Mouse (Mus musculus): ENCODE results near the gene Dclk3. TPM values are rescaled to one million over a fixed set of nuclear protein-coding genes. Genes with fewer than 3 reads are reported as not detected.

The Dclk3 gene
- total and polyA plus RNA-seq, 3 experiments, result 0.23 to 0.39 (median 0.33) TPM

DNA sequence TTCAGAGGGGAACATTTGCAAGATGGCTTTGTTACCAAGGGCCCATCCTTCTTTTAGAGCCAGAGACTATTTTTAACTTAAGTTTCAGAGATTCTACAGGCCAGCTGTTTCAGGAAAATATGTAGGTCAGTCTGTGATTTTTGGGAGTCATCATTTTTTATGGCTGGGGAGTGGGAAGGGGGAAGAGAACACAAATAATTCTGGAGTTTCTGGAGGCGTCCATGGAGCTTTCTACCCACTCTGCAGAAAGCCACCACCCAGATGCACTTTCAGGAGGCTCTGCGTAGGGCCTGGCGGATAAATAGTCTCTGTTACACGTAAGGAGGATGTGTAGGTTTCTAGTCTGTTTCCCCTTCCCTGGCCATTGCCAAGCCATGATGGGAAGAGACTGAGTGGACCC, 38.8 kb upstream of the Dclk3 start:
- TF ChIP-seq EP300 (IDR thresholded peaks at IDR 0.05; ENCODE audit: insufficient read depth, low read depth, low read length), result no peak
- TF ChIP-seq CTCF (IDR thresholded peaks at IDR 0.05), result no peak
- TF ChIP-seq POLR2A (IDR thresholded peaks at IDR 0.05; ENCODE audit: insufficient read depth, low read depth, low read length), result no peak
- Histone ChIP-seq H3K27ac (no peak overlapping the region), H3K4me3 (no peak overlapping the region), H3K9ac (ENCODE audit: low read depth, low read length) (no peak overlapping the region), H3K4me1 (ENCODE audit: control insufficient read depth, insufficient read depth, low read length) (no peaks in the 10 kb centered on the region), H3K36me3 (ENCODE audit: control insufficient read depth, insufficient read depth, low read length) (no peaks in the 10 kb centered on the region), H3K79me2 (replicated peaks; ENCODE audit: control insufficient read depth, insufficient read depth, low read length) (no peaks in the 10 kb centered on the region), H3K27me3 (ENCODE audit: control insufficient read depth, insufficient read depth, low read length) (no peaks in the 10 kb centered on the region)
- no peak for DNase-seq
- 75% methylated on average over 4 of the region's 4 CpGs for WGBS
- intact Hi-C loops (cut with DNase I), result no loop called here

DNA sequence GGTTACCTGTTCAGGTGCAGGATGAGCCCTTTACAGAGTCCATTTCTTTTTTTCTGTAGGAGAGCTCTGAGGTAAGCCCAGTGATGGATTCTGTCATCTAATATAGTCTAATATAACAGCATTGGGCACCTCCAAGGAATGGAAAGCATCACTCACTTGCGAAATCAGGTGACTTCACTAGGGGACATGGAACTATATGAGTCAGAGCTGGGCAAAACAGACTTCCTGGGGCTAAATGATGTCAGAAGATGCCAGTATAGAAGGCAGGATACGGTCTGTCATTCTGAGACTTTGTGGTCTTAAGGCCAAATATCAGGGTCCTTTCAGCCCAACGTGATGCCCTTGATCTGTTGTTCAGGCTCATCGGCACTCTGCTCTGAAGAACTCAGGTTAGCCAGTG, 35.7 kb upstream of the Dclk3 start:
- no peak overlapping the region for H3K4me3 ChIP-seq
- intact Hi-C loops (cut with DNase I), result no loop called here
- no peaks in the 10 kb centered on the region for H3K4me1 ChIP-seq (ENCODE audit: control insufficient read depth, insufficient read depth, low read length)
- H3K27me3 ChIP-seq (ENCODE audit: control insufficient read depth, insufficient read depth, low read length), result no peaks in the 10 kb centered on the region
- no peaks in the 10 kb centered on the region for H3K36me3 ChIP-seq (ENCODE audit: control insufficient read depth, insufficient read depth, low read length)
- DNase-seq, result no peak
- no peak overlapping the region for H3K27ac ChIP-seq
- TF ChIP-seq CTCF (IDR thresholded peaks at IDR 0.05) (no peak), POLR2A (IDR thresholded peaks at IDR 0.05; ENCODE audit: insufficient read depth, low read depth, low read length) (no peak), EP300 (IDR thresholded peaks at IDR 0.05; ENCODE audit: insufficient read depth, low read depth, low read length) (no peak)
- no peaks in the 10 kb centered on the region for H3K79me2 ChIP-seq (replicated peaks; ENCODE audit: control insufficient read depth, insufficient read depth, low read length)
- 84% methylated on average over 4 of the region's 4 CpGs for whole genome bisulfite sequencing
- no peak overlapping the region for H3K9ac ChIP-seq (ENCODE audit: low read depth, low read length)

GRCm38 (mm10) chr9:111404346-111405079, 34.4 kb upstream of the Dclk3 start:
- H3K27me3 ChIP-seq (ENCODE audit: control insufficient read depth, insufficient read depth, low read length), result no peaks in the 10 kb centered on the region
- no peak overlapping the region for H3K27ac ChIP-seq
- WGBS, result 80% methylated on average over 12 of the region's 12 CpGs
- H3K4me3 ChIP-seq, result no peak overlapping the region
- no peaks in the 10 kb centered on the region for H3K36me3 ChIP-seq (ENCODE audit: control insufficient read depth, insufficient read depth, low read length)
- no peaks in the 10 kb centered on the region for H3K4me1 ChIP-seq (ENCODE audit: control insufficient read depth, insufficient read depth, low read length)
- no peak for DNase-seq
- no peaks in the 10 kb centered on the region for H3K79me2 ChIP-seq (replicated peaks; ENCODE audit: control insufficient read depth, insufficient read depth, low read length)
- TF ChIP-seq EP300 (IDR thresholded peaks at IDR 0.05; ENCODE audit: insufficient read depth, low read depth, low read length) (no peak), CTCF (IDR thresholded peaks at IDR 0.05) (no peak), POLR2A (IDR thresholded peaks at IDR 0.05; ENCODE audit: insufficient read depth, low read depth, low read length) (no peak)
- no peak overlapping the region for H3K9ac ChIP-seq (ENCODE audit: low read depth, low read length)
- intact Hi-C loops (cut with DNase I), result no loop called here

DNA sequence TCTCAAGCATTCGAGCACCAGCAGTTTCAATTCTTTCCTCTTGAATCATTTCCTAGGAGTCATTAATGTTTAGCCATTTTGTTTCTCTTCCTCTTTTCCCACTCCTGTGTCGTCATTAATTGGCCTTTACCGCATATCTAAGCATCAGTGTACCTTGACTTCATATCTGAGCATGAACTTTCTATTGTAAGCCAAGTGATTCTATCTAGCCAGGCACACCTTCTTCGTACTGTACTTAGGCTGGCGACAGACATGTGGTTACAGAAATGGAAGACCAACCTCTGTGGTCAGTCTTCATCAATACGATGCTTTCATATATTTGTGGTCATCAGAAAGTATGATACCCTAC, 33.8 kb upstream of the Dclk3 start:
- Histone ChIP-seq H3K9ac (ENCODE audit: low read depth, low read length) (no peak overlapping the region), H3K36me3 (ENCODE audit: control insufficient read depth, insufficient read depth, low read length) (no peaks in the 10 kb centered on the region), H3K4me3 (no peak overlapping the region), H3K79me2 (replicated peaks; ENCODE audit: control insufficient read depth, insufficient read depth, low read length) (no peaks in the 10 kb centered on the region), H3K27me3 (ENCODE audit: control insufficient read depth, insufficient read depth, low read length) (no peaks in the 10 kb centered on the region), H3K4me1 (ENCODE audit: control insufficient read depth, insufficient read depth, low read length) (no peaks in the 10 kb centered on the region), H3K27ac (no peak overlapping the region)
- no peak for DNase-seq
- intact Hi-C loops (cut with DNase I), result no loop called here
- WGBS, result 88% methylated on average over 6 of the region's 6 CpGs
- TF ChIP-seq EP300 (IDR thresholded peaks at IDR 0.05; ENCODE audit: insufficient read depth, low read depth, low read length), result no peak
- no peak for TF ChIP-seq CTCF (IDR thresholded peaks at IDR 0.05)

DNA sequence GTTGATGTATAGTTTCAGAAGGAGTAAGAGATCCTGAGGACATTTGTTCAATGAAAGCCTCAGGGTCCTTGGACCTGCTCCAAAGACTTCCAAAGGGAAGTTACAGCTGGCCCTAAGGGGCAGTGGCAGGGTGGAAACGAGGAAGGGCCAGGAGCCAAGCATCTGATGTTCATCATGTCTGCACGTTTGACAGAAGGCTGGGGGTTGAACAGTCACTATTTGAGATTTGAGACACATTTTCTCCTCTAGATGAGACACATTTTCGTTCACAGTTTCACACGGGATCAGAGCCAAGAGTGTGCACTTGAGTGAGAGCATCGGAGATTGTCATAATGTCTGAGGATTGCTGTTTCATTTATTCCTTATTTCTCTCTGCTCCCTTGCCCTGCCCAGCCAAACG, 30.9 kb upstream of the Dclk3 start:
- no peak for TF ChIP-seq CTCF (IDR thresholded peaks at IDR 0.05)
- no peak for TF ChIP-seq POLR2A (IDR thresholded peaks at IDR 0.05; ENCODE audit: insufficient read depth, low read depth, low read length)
- no peak for TF ChIP-seq EP300 (IDR thresholded peaks at IDR 0.05; ENCODE audit: insufficient read depth, low read depth, low read length)
- 39% methylated on average over 6 of the region's 6 CpGs for WGBS
- Histone ChIP-seq H3K79me2 (replicated peaks; ENCODE audit: control insufficient read depth, insufficient read depth, low read length) (no peaks in the 10 kb centered on the region), H3K27ac (no peak overlapping the region), H3K4me1 (ENCODE audit: control insufficient read depth, insufficient read depth, low read length) (no peaks in the 10 kb centered on the region), H3K9ac (ENCODE audit: low read depth, low read length) (no peak overlapping the region), H3K4me3 (no peak overlapping the region), H3K36me3 (ENCODE audit: control insufficient read depth, insufficient read depth, low read length) (no peaks in the 10 kb centered on the region), H3K27me3 (ENCODE audit: control insufficient read depth, insufficient read depth, low read length) (no peaks in the 10 kb centered on the region)
- intact Hi-C loops (cut with DNase I), result no loop called here
- no peak for DNase-seq

DNA sequence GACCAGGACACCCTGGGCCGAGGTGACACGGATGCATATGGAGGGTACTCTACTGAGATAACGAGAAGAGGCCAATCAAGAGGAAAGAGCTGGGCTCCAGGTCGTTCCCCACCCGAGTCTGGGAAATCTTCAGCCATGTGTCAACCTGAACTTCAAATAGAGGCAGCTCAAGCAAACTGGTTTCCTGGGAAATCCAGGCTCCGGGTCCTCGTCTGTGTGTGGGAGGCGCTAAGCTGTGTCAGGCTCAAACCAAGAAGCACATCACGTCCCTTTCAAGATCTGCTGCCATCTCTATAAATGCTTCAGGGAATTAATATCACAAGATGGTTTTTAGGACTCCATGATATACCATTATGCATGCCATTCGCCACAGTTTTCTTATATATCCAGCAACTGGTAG, 30.5 kb upstream of the Dclk3 start:
- DNase-seq, result no peak
- Histone ChIP-seq H3K27ac (no peak overlapping the region), H3K9ac (ENCODE audit: low read depth, low read length) (no peak overlapping the region), H3K4me1 (ENCODE audit: control insufficient read depth, insufficient read depth, low read length) (no peaks in the 10 kb centered on the region), H3K4me3 (no peak overlapping the region), H3K36me3 (ENCODE audit: control insufficient read depth, insufficient read depth, low read length) (no peaks in the 10 kb centered on the region), H3K79me2 (replicated peaks; ENCODE audit: control insufficient read depth, insufficient read depth, low read length) (no peaks in the 10 kb centered on the region), H3K27me3 (ENCODE audit: control insufficient read depth, insufficient read depth, low read length) (no peaks in the 10 kb centered on the region)
- 62% methylated on average over 10 of the region's 10 CpGs for WGBS
- intact Hi-C loops (cut with DNase I), result no loop called here
- no peak for TF ChIP-seq POLR2A (IDR thresholded peaks at IDR 0.05; ENCODE audit: insufficient read depth, low read depth, low read length)
- TF ChIP-seq EP300 (IDR thresholded peaks at IDR 0.05; ENCODE audit: insufficient read depth, low read depth, low read length), result no peak
- TF ChIP-seq CTCF (IDR thresholded peaks at IDR 0.05), result no peak
